Mouse (Mus musculus): Measurements from ENCODE around the gene Gm36028.

DNA sequence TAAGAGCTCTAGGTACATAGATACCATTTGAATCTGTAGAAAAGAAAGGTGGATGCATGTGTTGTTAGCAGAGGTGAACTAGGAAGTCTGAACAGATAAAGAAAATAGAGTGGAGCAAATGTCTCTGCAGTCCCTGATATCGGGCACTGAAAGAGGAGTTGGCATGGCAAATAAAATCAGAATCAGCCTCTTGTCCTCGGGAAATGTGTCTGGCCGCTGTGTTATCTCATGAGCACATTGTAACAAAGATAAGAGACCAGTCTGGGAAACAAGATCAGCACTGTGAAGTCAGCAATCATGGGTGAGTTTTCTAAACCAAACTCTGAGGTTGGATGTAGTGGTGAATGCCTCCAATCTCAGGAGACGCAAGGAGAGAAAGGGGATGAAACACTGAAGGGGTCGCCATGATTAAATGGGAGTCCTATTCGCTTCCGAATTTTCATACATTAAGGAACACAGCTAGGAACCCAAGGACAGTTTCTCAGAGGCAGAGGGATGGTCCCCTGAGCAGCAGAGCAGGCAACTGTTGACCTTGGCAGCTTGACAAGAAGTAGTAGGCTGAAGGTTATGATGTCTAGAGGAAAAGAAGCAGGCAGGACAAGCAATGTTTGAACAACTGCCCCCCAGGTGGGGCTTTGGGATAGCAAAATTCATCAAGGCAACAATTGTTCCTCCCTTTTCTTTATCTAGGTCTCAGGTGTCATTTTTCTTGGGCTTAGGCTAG lies 15.6 kb downstream of the Gm36028 start:
- TF ChIP-seq POLR2A (IDR thresholded peaks at IDR 0.05; ENCODE audit: low read depth, low read length) (no peak), CTCF (IDR thresholded peaks at IDR 0.05; ENCODE audit: extremely low read depth, insufficient read depth, insufficient read length, insufficient replicate concordance) (no peak)
